Mouse (Mus musculus) megakaryocyte, embryonic 14.5 days (primary cell): ENCODE measurements around the gene Slc51a.

Source experiments
- FLI1 ChIP-seq: IDR thresholded peaks from 2 replicates; pipeline ENCODE4 v1.6.1; 2012; ENCODE audit warnings: low read length, inconsistent platforms, mixed read lengths
- GATA1 ChIP-seq: IDR thresholded peaks from 3 replicates; pipeline ENCODE4 v1.6.1; 2012; ENCODE audit warnings: mixed read lengths, low read length, inconsistent platforms, borderline replicate concordance

- TF ChIP-seq GATA1 (no peak), FLI1 (no peak)
Measured at GRCm38 (mm10) chr16:32519656-32520371, 32.1 kb upstream of the Slc51a start.
